Mouse (Mus musculus) leukemia stem cell, adult 10-12 weeks (primary cell): Measurements from ENCODE around the gene Mpg. TPM values are rescaled to one million over a fixed set of nuclear protein-coding genes. Genes with fewer than 3 reads are reported as not detected.

ENCODE experiments used
- polyA plus RNA-seq: library from polyadenylated mRNA; stranded (reverse); fragments of >175 nt; gene quantifications from 2 replicates; pipeline ENCODE4 v1.2.3, GENCODE M21; 2012; ENCODE audit warnings: low replicate concordance

The Mpg gene
- 13.5 and 23.9 TPM in 2 replicates for polyA plus RNA-seq

DNA sequence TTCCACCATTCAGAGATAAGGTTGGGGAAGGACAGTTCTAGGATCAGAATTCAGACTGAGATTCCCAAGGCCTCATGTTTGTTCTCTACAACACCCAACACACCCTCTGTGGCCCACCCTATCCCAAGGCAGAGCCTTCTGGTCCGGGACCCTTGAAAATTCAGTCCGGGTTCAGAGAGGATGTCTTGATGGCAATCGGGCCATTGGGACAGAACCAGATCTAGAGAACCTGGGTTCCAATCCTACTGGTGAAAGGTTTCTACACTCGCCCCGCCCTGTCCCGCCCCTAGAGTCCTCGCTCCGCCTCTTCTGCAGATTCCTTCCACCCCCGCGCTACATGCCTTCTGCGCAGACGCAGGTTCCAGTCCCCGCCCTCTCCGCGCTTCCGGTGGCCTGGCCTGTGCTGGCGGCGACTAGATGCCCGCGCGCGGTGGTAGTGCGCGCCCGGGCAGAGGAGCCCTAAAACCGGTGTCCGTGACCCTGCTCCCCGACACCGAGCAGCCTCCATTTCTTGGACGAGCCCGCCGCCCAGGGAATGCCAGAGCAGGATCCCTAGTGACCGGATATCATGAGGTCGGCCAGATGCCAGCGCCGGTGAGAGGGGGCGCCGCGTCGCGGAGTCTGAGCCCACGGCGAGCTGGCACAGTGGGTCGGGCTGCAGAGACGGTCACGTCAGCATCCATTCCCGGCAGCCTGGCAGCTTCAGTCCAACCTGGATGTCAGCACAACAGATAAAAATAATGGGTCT lies at the start of gene Mpg:
TSS of gene Mpg (plus strand) at position 382 of the 748 bp plus-strand sequence.

DNA sequence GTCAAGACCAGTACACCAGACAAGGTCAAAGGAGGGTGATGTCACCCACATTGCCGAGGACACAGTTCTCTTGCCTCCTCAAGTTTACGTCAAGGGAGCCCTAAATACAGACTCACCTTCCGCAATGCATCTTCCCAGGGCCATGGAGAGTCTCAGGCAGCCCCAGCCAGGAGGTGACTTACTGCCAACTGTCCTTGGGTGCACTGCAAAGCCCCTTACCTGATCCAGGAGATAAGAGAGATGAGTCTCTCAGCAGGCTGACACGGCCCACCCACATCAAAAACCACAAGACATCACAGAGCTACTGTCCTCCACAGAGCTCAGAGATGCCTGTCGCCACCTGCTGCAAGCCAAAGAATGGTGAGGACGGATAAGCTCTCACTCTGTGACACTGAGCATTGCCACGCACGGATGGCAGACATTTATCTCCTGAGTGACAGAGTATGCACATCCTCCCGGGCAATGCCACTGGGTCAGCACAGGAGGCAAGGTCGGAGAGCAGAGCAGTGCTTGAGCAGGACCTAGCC lies 26.2 kb upstream of the Mpg start, which contains the start of gene Il9r:
TSS of gene Il9r (minus strand) at position 205 of the 527 bp plus-strand sequence.

DNA sequence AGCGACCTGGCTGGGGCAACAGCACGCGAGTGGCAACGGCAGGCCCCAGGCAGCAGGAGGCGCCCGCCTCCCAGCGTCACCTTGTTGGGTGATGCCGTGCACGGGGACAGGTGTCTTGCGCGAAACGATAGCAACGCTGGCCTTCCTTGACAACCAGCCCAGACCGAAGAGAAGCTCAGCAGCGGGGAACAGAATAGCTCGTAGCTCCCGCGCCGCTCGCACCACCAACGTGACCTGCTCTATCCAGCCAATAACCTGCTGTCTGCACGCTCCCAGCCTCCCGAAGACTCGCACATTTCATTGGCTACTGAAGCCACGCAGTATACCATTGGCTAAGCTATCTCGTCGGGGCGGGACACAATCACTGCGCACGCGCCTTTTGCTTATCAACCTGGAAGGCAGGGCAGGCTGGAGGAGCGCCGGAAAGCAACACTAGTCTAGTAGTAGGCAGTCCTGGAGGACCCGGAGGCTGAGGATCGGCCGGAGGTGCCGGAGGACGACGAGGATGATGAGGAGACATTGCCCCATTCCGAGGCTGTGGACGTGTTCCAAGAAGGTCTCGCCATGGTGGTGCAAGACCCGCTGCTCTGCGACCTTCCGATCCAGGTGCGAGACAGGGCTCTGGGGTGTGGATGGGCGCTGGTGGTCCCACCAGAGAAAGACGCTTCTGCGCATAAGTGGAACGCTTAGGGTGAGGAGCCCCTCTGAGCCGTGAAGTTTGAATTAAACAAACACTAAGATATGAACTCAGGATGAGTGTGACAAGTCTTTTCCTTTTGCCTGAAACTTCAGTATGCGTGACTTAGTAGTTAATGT lies 21.0 kb upstream of the Mpg start, which contains the start of gene Snrnp25:
TSS of gene Snrnp25 (plus strand) at position 358 of the 816 bp plus-strand sequence.

DNA sequence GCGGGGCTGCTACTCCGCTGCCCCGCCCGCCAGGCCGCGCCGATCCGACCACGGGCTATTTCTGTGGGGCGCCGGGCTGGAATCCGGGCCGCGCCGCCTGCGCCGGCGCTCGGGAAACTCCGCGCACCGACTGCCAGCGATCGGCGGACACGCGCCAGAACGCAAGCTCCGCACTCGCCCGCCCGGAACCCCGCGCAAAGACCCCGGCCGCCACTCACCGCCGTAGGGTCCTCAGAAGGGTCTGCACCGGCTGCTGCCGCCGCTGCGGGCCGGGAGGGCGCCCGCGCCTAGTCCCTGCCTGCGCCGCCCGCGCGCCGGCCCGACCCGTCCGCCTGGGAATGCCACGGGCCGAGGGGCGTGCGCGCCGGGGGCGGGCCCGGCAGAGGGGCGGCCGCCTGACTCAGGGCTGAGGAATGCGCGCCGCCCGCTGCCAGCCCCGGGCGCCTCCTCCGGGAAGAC lies 4.3 kb upstream of the Mpg start, which contains the start of gene Rhbdf1:
TSS of gene Rhbdf1 (minus strand) at position 350 of the 459 bp plus-strand sequence.

DNA sequence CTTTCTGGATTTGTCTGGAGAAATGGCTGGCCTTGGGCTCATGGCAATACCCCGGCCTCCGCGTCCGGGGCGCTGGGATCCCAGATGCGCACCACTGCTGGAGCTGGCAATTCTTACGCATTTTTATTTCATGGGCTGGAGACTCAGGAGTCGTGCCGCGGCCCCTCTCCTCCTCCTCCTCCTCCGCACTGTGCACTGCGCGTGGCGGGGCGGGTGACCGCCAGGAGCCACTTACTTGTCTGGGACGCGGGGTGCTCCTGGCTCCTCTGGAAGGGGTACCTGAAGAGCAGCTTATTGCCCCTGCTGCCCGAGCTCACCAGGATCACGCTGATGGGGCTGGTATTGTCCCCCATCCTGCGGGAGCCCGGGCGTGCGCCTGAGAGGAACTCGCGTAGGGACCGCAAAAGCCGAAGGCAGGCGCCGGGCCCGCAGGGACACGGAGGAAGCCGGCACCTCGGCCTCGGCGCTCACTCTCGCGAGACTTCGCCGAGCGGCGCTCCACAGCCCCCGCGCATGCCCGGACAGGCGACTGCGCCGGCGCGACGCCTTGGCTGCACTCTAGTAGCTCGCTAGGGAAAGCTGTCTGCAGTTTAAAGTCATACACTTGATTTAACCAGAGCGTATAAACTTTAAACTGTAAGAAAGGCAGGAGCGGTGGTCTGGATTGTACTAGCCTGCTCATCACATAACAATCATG lies 41.0 kb downstream of the Mpg start, which contains the start of gene Nprl3:
TSS of gene Nprl3 (minus strand) at position 520 of the 697 bp plus-strand sequence.

DNA sequence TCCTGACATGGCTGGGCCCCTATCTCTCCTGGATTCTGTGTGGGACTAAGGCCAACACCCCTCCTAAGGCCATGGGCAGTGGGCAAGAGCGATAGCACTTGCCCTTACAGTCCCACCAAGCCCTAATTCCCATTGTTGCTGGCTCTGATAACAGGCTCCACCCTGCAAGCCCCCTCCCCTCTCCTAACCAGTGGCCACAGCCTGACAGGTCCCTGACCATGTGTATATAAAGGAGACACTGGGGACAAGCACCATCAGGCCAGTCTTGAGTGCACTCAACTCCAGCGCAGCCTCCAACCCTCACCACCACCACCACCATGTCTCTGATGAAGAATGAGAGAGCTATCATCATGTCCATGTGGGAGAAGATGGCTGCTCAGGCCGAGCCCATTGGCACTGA lies 50.0 kb downstream of the Mpg start, which contains the start of gene Hba-x:
TSS of gene Hba-x (plus strand) at position 54 of the 400 bp plus-strand sequence.

Other genes with a start within 250 kb of the Mpg start
- 0.25 and 0.33 TPM in 2 replicates for gene Nsg2, start 226.0 kb upstream of the Mpg start, polyA plus RNA-seq
- gene Il9r, start 26.2 kb upstream of the Mpg start, polyA plus RNA-seq: 4.6 and 4.7 TPM in 2 replicates
- gene Snrnp25, start 21.1 kb upstream of the Mpg start, polyA plus RNA-seq: 19.5 and 33.5 TPM in 2 replicates
- gene Rhbdf1, start 4.2 kb upstream of the Mpg start, polyA plus RNA-seq: 3.8 and 6.7 TPM in 2 replicates
- gene Nprl3, start 41.2 kb downstream of the Mpg start, polyA plus RNA-seq: 61.7 and 82.0 TPM in 2 replicates
- not detected in 2 replicates for gene Hba-x, start 49.9 kb downstream of the Mpg start, polyA plus RNA-seq
- gene Hba-a1, start 57.0 kb downstream of the Mpg start, polyA plus RNA-seq: 52,749 and 137,215 TPM in 2 replicates
- 2.8 and 4.7 TPM in 2 replicates for gene Hbq1b, start 60.5 kb downstream of the Mpg start, polyA plus RNA-seq
- gene Hba-a2, start 70.0 kb downstream of the Mpg start, polyA plus RNA-seq: 23,584 and 73,933 TPM in 2 replicates
- not detected in 2 replicates for gene Hbq1a, start 73.6 kb downstream of the Mpg start, polyA plus RNA-seq
- gene Sh3pxd2b, start 121.3 kb downstream of the Mpg start, polyA plus RNA-seq: 0.36 and 0.38 TPM in 2 replicates
- 0.48 and 1.4 TPM in 2 replicates for gene Ubtd2, start 228.9 kb downstream of the Mpg start, polyA plus RNA-seq